Mouse (Mus musculus) olfactory bulb, adult 2 months (tissue): ENCODE measurements around the gene Tbc1d10b. TPM values are rescaled to one million over a fixed set of nuclear protein-coding genes. Genes with fewer than 3 reads are reported as not detected.

Experiments used
- H3K27ac ChIP-seq: fragments of 200-500 bp; 2 replicates; pipeline ENCODE4 v1.5.1; 2012; ENCODE audit warnings: low read depth, low read length; ENCODE audit not compliant: insufficient read depth
- H3K4me1 ChIP-seq: fragments of 200-500 bp; 2 replicates; pipeline ENCODE4 v1.6.1; 2012; ENCODE audit warnings: low read length; ENCODE audit not compliant: control insufficient read depth, insufficient read depth
- H3K4me3 ChIP-seq: fragments of 200-500 bp; 2 replicates; pipeline ENCODE4 v1.5.1; 2012; ENCODE audit warnings: mild to moderate bottlenecking, low read depth, low read length, moderate library complexity; ENCODE audit not compliant: insufficient read depth
- CTCF ChIP-seq: fragments of 200-500 bp; IDR thresholded peaks from 2 replicates; pipeline ENCODE4 v1.5.1; 2012; ENCODE audit warnings: low read depth, mild to moderate bottlenecking, low read length, moderate library complexity; ENCODE audit not compliant: insufficient read depth
- POLR2A ChIP-seq: fragments of 200-500 bp; IDR thresholded peaks from 2 replicates; pipeline ENCODE4 v1.6.1; 2012; ENCODE audit warnings: mild to moderate bottlenecking, low read depth, low read length, moderate library complexity; ENCODE audit not compliant: insufficient read depth
- WGBS: fragments of 180-500 bp; shearing (Covaris S2); methylation state at CpG from one replicate; pipeline ENCODE4 v1.1.7; 2018; 5-methylcytosine and 5-hydroxymethylcytosine counted together
- polyA plus RNA-seq: library from polyadenylated mRNA; stranded (reverse); fragments of >200 nt; gene quantifications from 2 replicates; pipeline ENCODE4 v1.2.4, GENCODE M21; 2012; ENCODE audit warnings: low replicate concordance; ENCODE audit not compliant: missing spikeins, insufficient read depth, insufficient read length

The Tbc1d10b gene
- polyA plus RNA-seq, 1 experiment: not detected

GRCm38 (mm10) chr7:127180783-127181182 is 27.5 kb downstream of the Tbc1d10b start:
- WGBS: 58% methylated on average over 2 of the region's 2 CpGs
- H3K27ac ChIP-seq: no peak overlapping the region
- no peak overlapping the region for H3K4me3 ChIP-seq
- no peaks in the 10 kb centered on the region for H3K4me1 ChIP-seq
- no peak for TF ChIP-seq CTCF

GRCm38 (mm10) chr7:127176937-127177336 is 31.3 kb downstream of the Tbc1d10b start:
- Histone ChIP-seq H3K4me3 (no peak overlapping the region), H3K4me1 (no peaks in the 10 kb centered on the region), H3K27ac (no peak overlapping the region)
- no peak for TF ChIP-seq POLR2A
- TF ChIP-seq CTCF: no peak
- WGBS: 72% methylated on average over 4 of the region's 4 CpGs

GRCm38 (mm10) chr7:127166501-127166900 is 41.8 kb downstream of the Tbc1d10b start:
- TF ChIP-seq POLR2A (no peak), CTCF (no peak)
- H3K4me3 ChIP-seq: no peak overlapping the region
- no peak overlapping the region for H3K27ac ChIP-seq
- no peaks in the 10 kb centered on the region for H3K4me1 ChIP-seq
- 91% methylated on average over 5 of the region's 5 CpGs for WGBS

- no peak for TF ChIP-seq CTCF
- TF ChIP-seq POLR2A: no peak
- no peaks in the 10 kb centered on the region for H3K4me1 ChIP-seq
- H3K27ac ChIP-seq: no peak overlapping the region
- 86% methylated on average over 12 of the region's 12 CpGs for WGBS
- H3K4me3 ChIP-seq: no peak overlapping the region
Observed at GRCm38 (mm10) chr7:127165607-127166493, 42.4 kb downstream of the Tbc1d10b start.

- Histone ChIP-seq H3K4me3 (no peak overlapping the region), H3K27ac (no peak overlapping the region), H3K4me1 (no peaks in the 10 kb centered on the region)
- no peak for TF ChIP-seq CTCF
- TF ChIP-seq POLR2A: no peak
- WGBS: 85% methylated on average over 4 of the region's 4 CpGs
Observed at GRCm38 (mm10) chr7:127164002-127164401, 44.3 kb downstream of the Tbc1d10b start.

- Histone ChIP-seq H3K4me3 (no peak overlapping the region), H3K4me1 (no peaks in the 10 kb centered on the region)
- whole genome bisulfite sequencing: 81% methylated on average over 5 of the region's 5 CpGs
Observed at GRCm38 (mm10) chr7:127162546-127162945, 45.7 kb downstream of the Tbc1d10b start.

GRCm38 (mm10) chr7:127157548-127157947 is 50.7 kb downstream of the Tbc1d10b start:
- TF ChIP-seq CTCF: no peak
- TF ChIP-seq POLR2A: no peak
- Histone ChIP-seq H3K27ac (no peak overlapping the region), H3K4me3 (no peak overlapping the region), H3K4me1 (no peaks in the 10 kb centered on the region)
- 92% methylated on average over 4 of the region's 4 CpGs for WGBS

More at GRCm38 (mm10) chr7:127162546-127162945, 45.7 kb downstream of the Tbc1d10b start:
- no peak overlapping the region for H3K27ac ChIP-seq
- no peak for TF ChIP-seq POLR2A
- no peak for TF ChIP-seq CTCF

GRCm38 (mm10) chr7:127153477-127153876 is 54.8 kb downstream of the Tbc1d10b start:
- Histone ChIP-seq H3K27ac (no peak overlapping the region), H3K4me1 (no peaks in the 10 kb centered on the region), H3K4me3 (no peak overlapping the region)
- TF ChIP-seq POLR2A (no peak), CTCF (no peak)
- WGBS: 88% methylated on average over 3 of the region's 3 CpGs

GRCm38 (mm10) chr7:127152464-127152863 is 55.8 kb downstream of the Tbc1d10b start:
- 90% methylated on average over 6 of the region's 6 CpGs for WGBS
- no peaks in the 10 kb centered on the region for H3K4me1 ChIP-seq
- H3K27ac ChIP-seq: no peak overlapping the region
- TF ChIP-seq POLR2A (no peak), CTCF (no peak)
- no peak overlapping the region for H3K4me3 ChIP-seq
